Mouse (Mus musculus): ENCODE measurements around the gene Ing5.

DNA sequence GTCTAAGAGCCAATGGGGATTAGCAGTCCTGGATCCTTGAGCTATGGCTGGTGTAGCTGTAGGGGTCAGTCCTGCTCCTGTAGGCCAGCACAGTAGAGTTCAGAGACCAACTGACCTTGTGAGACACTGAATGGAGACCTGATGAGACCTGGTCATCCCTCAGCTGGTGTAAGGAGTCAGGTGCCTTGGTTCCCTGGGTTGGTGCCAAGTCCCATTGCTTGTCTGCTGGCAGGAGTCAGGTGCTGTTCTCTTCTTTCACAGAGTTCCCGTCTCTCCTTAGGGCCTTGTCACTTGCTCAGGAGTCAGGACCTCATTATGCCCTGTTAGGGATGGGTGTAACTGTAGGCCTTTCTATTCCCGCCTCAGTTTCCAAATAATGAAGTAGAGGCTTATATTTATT lies 16.9 kb upstream of the Ing5 start:
- TF ChIP-seq MAFK (IDR thresholded peaks at IDR 0.05; ENCODE audit: insufficient read depth, low read depth, low read length) (no peak), HCFC1 (IDR thresholded peaks at IDR 0.05; ENCODE audit: borderline replicate concordance, insufficient read depth, low read length) (no peak), CHD2 (IDR thresholded peaks at IDR 0.05; ENCODE audit: low read depth, low read length) (no peak), ZNF384 (IDR thresholded peaks at IDR 0.05; ENCODE audit: low read depth, low read length) (no peak), ZC3H11A (IDR thresholded peaks at IDR 0.05; ENCODE audit: borderline replicate concordance, low read depth, low read length) (no peak)

All from ES-E14 (cell line).